Mouse (Mus musculus) 416B (cell line): ENCODE data around the gene Dph7.
A peak's percentile ranks its signal among the peaks of the same experiment; 100 is the strongest.
"Not testable (repeated sequence)": the region's sequence is repeated elsewhere in the genome, so short reads cannot be mapped to it uniquely, and the experiment has no call there.

Experiments used
- DNase-seq: peaks from one replicate; pipeline ENCODE4 v3.0.0; 2011; ENCODE audit warnings: low read depth

Gene Dph7

DNA sequence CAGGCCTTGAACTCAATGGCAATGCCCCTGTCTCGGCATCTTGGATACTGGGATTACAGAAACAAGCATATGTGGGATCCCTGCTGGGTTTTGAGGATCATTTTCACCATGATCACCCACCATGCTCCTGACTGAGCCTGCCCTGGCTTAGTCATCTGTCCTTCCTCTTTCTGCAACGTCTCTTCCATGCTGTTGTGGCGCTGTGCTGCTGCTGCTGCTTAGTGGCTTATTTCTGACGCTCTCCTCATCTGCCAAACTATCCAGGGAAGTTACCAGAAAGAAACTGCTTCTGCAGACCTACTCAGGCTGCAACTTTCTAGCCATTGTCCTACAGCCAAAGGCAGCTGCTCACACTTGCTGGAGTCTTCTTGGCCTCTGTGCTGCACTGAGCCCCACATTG lies 8.2 kb downstream of the Dph7 start:
- peak; percentile 48 for DNase-seq

- DNase-seq, result not testable (repeated sequence)
These were observed 12.3 kb downstream of the Dph7 start for GRCm38 (mm10) chr2:24974452-24974851.

DNA sequence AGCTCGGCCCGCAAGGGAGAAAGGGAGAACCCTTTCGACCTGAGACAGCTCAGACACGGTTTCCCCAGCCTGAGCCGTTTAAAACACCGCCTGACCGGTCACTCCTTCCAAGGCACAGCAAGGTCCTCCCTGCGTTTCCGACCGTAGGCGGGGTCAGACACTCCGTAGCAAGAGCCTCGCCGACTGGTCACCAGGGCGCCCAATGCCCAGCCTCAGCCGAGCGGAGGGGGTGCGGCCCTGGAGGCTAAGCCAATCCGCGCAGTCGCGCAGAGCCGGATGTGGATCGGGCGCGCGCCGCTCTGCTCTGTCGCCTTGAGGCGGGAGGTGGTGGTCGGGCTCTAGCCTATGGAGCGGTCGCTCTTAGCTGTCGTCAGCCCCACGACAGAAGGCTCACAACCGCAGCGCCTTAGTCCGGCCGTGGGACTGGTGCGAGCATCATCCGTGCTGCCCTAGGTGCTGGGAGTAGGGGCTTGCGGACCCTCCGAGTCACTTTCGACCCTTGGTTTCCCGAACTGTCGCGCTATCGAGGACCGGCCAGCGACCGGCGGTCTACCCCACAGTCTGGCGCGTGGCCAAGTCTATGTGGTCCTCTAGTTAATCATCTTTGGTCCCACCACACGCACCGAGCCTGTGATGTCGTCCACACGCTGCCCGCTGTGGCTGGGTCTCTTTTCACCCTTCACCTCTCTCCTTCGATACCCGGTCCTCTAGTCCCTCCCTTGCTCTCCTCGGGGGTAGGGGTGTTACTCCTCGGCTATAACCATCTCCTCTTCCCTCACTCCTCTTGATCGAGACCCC lies 12.9 kb downstream of the Dph7 start, which contains the start of gene Mrpl41:
Gene Mrpl41, minus strand, starts transcription at position 193 of the 798 bp plus-strand sequence.
- DNase-seq, result peak; percentile 97

- DNase-seq, result peak; percentile 96
These were observed 13.6 kb downstream of the Dph7 start, which contains the start of gene Pnpla7 for GRCm38 (mm10) chr2:24975704-24976297. TSS of gene Pnpla7 (plus strand) at chr2:24976033.

DNA sequence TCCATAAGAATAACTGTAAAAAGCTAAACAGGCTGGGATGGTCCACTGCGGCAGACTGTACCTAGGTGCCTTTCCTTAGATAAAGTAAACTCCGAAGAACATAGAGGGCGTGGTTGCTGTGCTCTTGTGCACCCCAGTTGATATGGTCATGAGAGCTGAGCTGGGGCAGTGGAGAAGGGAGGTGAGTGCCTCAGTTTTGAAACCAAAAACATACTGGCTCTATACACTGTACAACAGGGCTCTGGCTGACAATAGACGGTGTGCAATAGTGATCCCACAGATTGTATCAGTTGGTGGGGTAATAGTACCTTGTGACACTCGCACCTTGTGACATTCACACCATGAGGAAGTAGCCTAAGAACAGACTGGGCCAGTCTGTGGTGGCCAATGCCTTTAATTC lies 14.8 kb downstream of the Dph7 start:
- DNase-seq, result peak; percentile 74

- no peak for DNase-seq
These were observed 25.6 kb downstream of the Dph7 start for GRCm38 (mm10) chr2:24987762-24988161.

GRCm38 (mm10) chr2:24995332-24995731 lies 33.1 kb downstream of the Dph7 start:
- no peak for DNase-seq

DNA sequence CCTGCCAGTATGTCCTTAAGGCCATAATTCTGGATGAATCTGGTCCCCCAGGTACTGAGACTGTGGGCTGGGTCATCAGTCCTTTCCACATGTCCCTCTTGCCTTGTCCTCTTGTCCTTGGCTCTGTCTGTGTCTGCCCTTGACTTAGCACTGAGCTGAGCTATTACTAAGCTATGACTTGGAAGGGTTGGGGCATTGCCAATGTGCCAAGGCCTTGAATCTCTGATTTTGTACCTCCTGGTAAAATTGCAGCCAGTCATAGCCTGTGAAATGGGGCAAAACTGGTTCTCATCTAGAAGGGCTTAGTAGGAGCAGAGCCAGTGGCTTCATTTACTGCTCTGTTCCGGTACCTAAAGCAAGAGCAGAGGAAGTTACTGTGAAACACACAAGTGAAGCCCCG lies 34.3 kb downstream of the Dph7 start:
- no peak for DNase-seq

GRCm38 (mm10) chr2:25000544-25001235 lies 38.5 kb downstream of the Dph7 start:
- DNase-seq, result peak; percentile 62

DNA sequence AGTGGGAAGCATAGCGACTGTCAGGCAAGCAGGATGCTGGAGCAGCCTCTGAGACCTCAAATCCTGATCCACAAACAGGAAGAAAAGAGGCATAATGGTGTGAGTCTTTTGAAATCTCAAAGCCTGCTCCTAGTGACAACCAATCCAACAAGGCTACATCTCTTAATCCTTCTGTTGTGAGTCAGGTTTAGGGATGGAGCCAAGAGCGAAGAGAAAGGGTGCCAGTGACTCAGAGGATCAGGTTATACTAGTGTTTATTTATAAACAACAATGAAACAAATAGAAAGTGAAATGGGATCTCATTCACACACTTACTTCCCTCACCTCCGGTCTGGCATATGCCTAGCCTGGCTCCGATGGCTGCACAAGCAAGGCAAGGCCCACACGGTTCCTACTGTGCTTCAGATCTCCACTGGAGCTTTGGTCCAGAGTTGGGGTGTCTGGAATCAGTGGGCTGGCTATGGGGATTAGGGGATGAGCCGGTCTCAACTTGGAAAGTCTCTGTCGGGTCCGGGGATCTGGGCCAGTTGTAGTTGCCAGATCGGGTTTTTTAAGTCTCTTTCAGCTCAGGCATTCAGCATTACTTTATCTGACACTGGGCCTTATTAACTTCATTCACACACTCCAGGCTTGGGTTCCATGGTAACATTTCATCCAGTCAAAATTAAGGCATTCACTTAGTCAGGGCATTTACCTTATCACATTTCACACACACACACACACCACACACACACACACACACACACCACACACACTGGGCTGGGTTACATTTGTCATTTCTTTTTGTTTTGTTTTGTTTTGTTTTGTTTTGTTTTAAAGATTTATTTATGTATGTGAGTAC lies 42.0 kb downstream of the Dph7 start:
- DNase-seq, result no peak

DNA sequence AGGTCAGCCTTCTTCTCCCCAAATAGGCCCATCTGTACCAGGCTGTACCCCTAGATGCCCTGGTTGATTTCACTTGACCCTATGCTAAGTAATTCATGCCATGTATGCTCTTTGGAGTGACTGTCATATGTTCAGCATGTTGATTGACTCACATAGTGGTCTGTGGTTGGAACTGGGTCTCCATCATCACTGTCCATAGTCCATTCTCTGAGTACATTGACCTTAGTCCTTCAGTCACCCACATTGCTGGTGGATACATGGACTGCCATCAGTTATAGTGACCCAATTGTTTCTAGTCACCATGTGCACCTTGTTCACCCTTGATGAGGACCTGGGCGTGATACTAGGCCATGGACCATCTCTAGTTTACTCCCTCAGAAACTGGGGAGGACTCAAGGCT lies 44.6 kb downstream of the Dph7 start:
- DNase-seq, result no peak

DNA sequence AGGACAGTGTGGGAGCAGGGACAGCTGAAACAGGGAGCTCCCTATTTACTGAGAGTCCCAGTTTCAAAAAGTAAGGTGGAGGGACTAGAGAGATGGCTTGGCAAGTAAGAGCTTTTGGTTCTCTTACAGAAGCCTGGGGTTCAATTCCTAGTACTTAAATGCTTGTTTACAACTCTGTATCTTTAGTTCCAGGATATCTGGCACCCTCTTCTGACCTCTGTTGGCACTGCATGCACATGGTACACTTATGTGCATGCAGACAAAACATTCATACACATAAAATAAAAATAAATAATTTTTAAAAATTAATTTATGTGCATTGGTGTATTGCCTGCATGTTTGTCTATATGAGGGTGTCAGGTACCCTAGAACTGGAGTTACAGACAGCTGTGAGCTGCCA lies 46.0 kb downstream of the Dph7 start:
- peak; percentile 55 for DNase-seq
